Mouse (Mus musculus) hindbrain, embryonic 16.5 days (tissue): ENCODE results near the gene Slc26a5. TPM values are rescaled to one million over a fixed set of nuclear protein-coding genes. Genes with fewer than 3 reads are reported as not detected.

Experiments used
- polyA plus RNA-seq: library from polyadenylated mRNA; unstranded; fragments of >200 nt; fragmentation: Nextera tagmentation; extraction: Ambion mirVana; gene quantifications from 2 replicates; pipeline ENCODE4 v1.2.1, GENCODE M21; 2015

The Slc26a5 gene
- polyA plus RNA-seq, 1 experiment from 2014 or later, result 0.15 TPM

Other genes with a start within 250 kb of the Slc26a5 start
- 0.10 and 0.21 TPM in 2 replicates for gene Fbxl13, start 220.0 kb downstream of the Slc26a5 start, polyA plus RNA-seq
- 40.5 and 45.3 TPM in 2 replicates for gene Armc10, start 219.8 kb downstream of the Slc26a5 start, polyA plus RNA-seq
- gene Napepld, start 164.2 kb downstream of the Slc26a5 start, polyA plus RNA-seq, result 2.6 and 2.9 TPM in 2 replicates
- 69.2 and 72.0 TPM in 2 replicates for gene Pmpcb, start 128.5 kb downstream of the Slc26a5 start, polyA plus RNA-seq
- 56.6 and 66.3 TPM in 2 replicates for gene Dnajc2, start 80.4 kb downstream of the Slc26a5 start, polyA plus RNA-seq
- 183 and 187 TPM in 2 replicates for gene Psmc2, start 80.3 kb downstream of the Slc26a5 start, polyA plus RNA-seq